Mouse (Mus musculus): Measurements from ENCODE around the gene Osgepl1. TPM values are rescaled to one million over a fixed set of nuclear protein-coding genes. Genes with fewer than 3 reads are reported as not detected.
A peak's percentile ranks its signal among the peaks of the same experiment; 100 is the strongest.

Osgepl1 gene
- polyA plus RNA-seq, 1 experiment from 2014 or later, result 26.6 TPM

GRCm38 (mm10) chr1:53352327-53353261, 39.2 kb downstream of the Osgepl1 start, which contains the start of the genes Asdurf, Gm28551 and Asnsd1:
Gene Asdurf, minus strand, starts transcription at chr1:53352619.
Gene Gm28551, minus strand, starts transcription at chr1:53352667.
Gene Asnsd1, minus strand, starts transcription at chr1:53352752.
- Histone ChIP-seq H3K9me3 (replicated peaks; ENCODE audit: control insufficient read depth, low read length) (no peaks in the 10 kb centered on the region), H3K36me3 (replicated peaks; ENCODE audit: control insufficient read depth, insufficient read depth, low read depth, low read length) (no peaks in the 10 kb centered on the region; the same call in 1 of the 2 replicates), H3K27ac (replicated peaks; ENCODE audit: low read depth, low read length) (0 out of 2 replicates have a peak within 1 kb of the TSS, but pooled peaks have one; percentile 65), H3K4me2 (ENCODE audit: low read depth, low read length) (peak within 1 kb of the TSS; percentile 39), H3K4me3 (ENCODE audit: low read depth, low read length) (peak within 1 kb of the TSS; percentile 85), H3K9ac (replicated peaks; ENCODE audit: low read length) (peak within 1 kb of the TSS; percentile 95), H3K4me1 (ENCODE audit: control insufficient read depth, insufficient read depth, low read length) (no peaks in the 10 kb centered on the region), H3K27me3 (ENCODE audit: control insufficient read depth, insufficient read depth, low read length) (no peaks in the 10 kb centered on the region)
- ATAC-seq (replicated peaks; ENCODE audit: insufficient number of reproducible peaks, low FRiP score, low TSS enrichment, low read depth), result peak; percentile 99
- peak; percentile 97 for DNase-seq (ENCODE audit: low spot score)
- WGBS, result under 1% methylated on average over 43 of the region's 44 CpGs

GRCm38 (mm10) chr1:53358988-53359387, 45.6 kb downstream of the Osgepl1 start:
- Histone ChIP-seq H3K9ac (replicated peaks; ENCODE audit: low read length) (no peak overlapping the region), H3K9me3 (replicated peaks; ENCODE audit: control insufficient read depth, low read length) (no peaks in the 10 kb centered on the region), H3K4me1 (ENCODE audit: control insufficient read depth, insufficient read depth, low read length) (no peaks in the 10 kb centered on the region), H3K27me3 (ENCODE audit: control insufficient read depth, insufficient read depth, low read length) (no peaks in the 10 kb centered on the region), H3K27ac (replicated peaks; ENCODE audit: low read depth, low read length) (no peak overlapping the region), H3K4me2 (ENCODE audit: low read depth, low read length) (no peak overlapping the region), H3K36me3 (replicated peaks; ENCODE audit: control insufficient read depth, insufficient read depth, low read depth, low read length) (no peaks in the 10 kb centered on the region), H3K4me3 (ENCODE audit: low read depth, low read length) (no peak overlapping the region)
- no peak for DNase-seq (ENCODE audit: low spot score)
- ATAC-seq (replicated peaks; ENCODE audit: insufficient number of reproducible peaks, low FRiP score, low TSS enrichment, low read depth), result no peak

Other genes with a start within 250 kb of the Osgepl1 start
- gene 1700019A02Rik, start 126.0 kb upstream of the Osgepl1 start, polyA plus RNA-seq (2014; fragmentation: Nextera tagmentation; extraction: Ambion mirVana), result not detected in 2 replicates
- gene Pms1, start 16.6 kb upstream of the Osgepl1 start, polyA plus RNA-seq (2014; fragmentation: Nextera tagmentation; extraction: Ambion mirVana), result 21.6 and 25.9 TPM in 2 replicates
- 71.7 and 72.1 TPM in 2 replicates for gene Ormdl1, start 16.5 kb upstream of the Osgepl1 start, polyA plus RNA-seq (2014; fragmentation: Nextera tagmentation; extraction: Ambion mirVana)
- not detected in 2 replicates for gene Gm28778, start 16.5 kb upstream of the Osgepl1 start, polyA plus RNA-seq (2014; fragmentation: Nextera tagmentation; extraction: Ambion mirVana)
- not detected in 2 replicates for gene Asdurf, start 39.0 kb downstream of the Osgepl1 start, polyA plus RNA-seq (2014; fragmentation: Nextera tagmentation; extraction: Ambion mirVana)
- 1.4 and 1.6 TPM in 2 replicates for gene Gm28551, start 39.0 kb downstream of the Osgepl1 start, polyA plus RNA-seq (2014; fragmentation: Nextera tagmentation; extraction: Ambion mirVana)
- 114 and 138 TPM in 2 replicates for gene Asnsd1, start 39.1 kb downstream of the Osgepl1 start, polyA plus RNA-seq (2014; fragmentation: Nextera tagmentation; extraction: Ambion mirVana)